In genomic region chr12:84830438-84830837, GRCm38 (mm10) we compare ENCODE assay signal across 18 mouse cellular contexts. TPM values are rescaled to one million over a fixed set of nuclear protein-coding genes. Genes with fewer than 3 reads are reported as not detected.
"Had no signal": no experiment of that assay in that cellular context is flagged by ENCODE, and none has a peak within 500 bp of the region (broad histone marks: within the 10 kb centered on the region; RNA-seq: fewer than 3 reads in every experiment).

No protein-coding gene starts in this region.

- H3K27ac ChIP-seq: lung, embryonic 15.5 days; macrophage; midbrain, embryonic 13.5 days; midbrain, embryonic 15.5 days; neural tube, embryonic 12.5 days; stomach, embryonic 15.5 days; stomach, postnatal 0 days had no signal

- H3K9me3 ChIP-seq: lung, embryonic 15.5 days; megakaryocyte, embryonic 14.5 days; midbrain, embryonic 13.5 days; midbrain, embryonic 15.5 days; neural tube, embryonic 12.5 days; stomach, embryonic 15.5 days had no signal

- ATAC-seq: lung, postnatal 0 days; midbrain, embryonic 13.5 days; midbrain, embryonic 15.5 days had no signal

- H3K4me2 ChIP-seq: lung, embryonic 15.5 days; midbrain, embryonic 11.5 days; midbrain, embryonic 13.5 days; midbrain, embryonic 15.5 days; neural tube, embryonic 12.5 days; stomach, embryonic 15.5 days had no signal

- DNase-seq: lung, adult 2 months; lung, postnatal 14 days; lung, postnatal 36 days; right cerebral cortex, postnatal 14 days; thymus, adult 2 months; thymus, postnatal 25 days; thymus, postnatal 4 days had no signal

- H3K9ac ChIP-seq: lung, embryonic 15.5 days; midbrain, embryonic 13.5 days; midbrain, embryonic 15.5 days; neural tube, embryonic 12.5 days; stomach, embryonic 15.5 days had no signal

- H3K4me1 ChIP-seq: midbrain, embryonic 13.5 days; midbrain, embryonic 15.5 days; neural tube, embryonic 12.5 days; stomach, embryonic 15.5 days had no signal

- H3K27me3 ChIP-seq: lung, embryonic 15.5 days; midbrain, embryonic 13.5 days; midbrain, embryonic 15.5 days; neural tube, embryonic 12.5 days; stomach, embryonic 15.5 days had no signal

- H3K4me3 ChIP-seq: lung, embryonic 15.5 days; megakaryocyte, embryonic 14.5 days; midbrain, embryonic 13.5 days; midbrain, embryonic 15.5 days; neural tube, embryonic 12.5 days; stomach, embryonic 15.5 days had no signal

- H3K36me3 ChIP-seq: lung, embryonic 15.5 days; midbrain, embryonic 13.5 days; midbrain, embryonic 15.5 days; neural tube, embryonic 12.5 days; stomach, embryonic 15.5 days had no signal

RNA-seq across cellular contexts. Expression of gene Ltbp2, which starts 45.9 kb away (rescaled TPM):
- total RNA-seq: monocyte, adult 5-6 weeks had no signal
